Mouse (Mus musculus): Measurements from ENCODE around the gene Cyth3. TPM values are rescaled to one million over a fixed set of nuclear protein-coding genes. Genes with fewer than 3 reads are reported as not detected.

Gene Cyth3
- polyA plus RNA-seq, 1 experiment from 2014 or later = 48.4 TPM

DNA sequence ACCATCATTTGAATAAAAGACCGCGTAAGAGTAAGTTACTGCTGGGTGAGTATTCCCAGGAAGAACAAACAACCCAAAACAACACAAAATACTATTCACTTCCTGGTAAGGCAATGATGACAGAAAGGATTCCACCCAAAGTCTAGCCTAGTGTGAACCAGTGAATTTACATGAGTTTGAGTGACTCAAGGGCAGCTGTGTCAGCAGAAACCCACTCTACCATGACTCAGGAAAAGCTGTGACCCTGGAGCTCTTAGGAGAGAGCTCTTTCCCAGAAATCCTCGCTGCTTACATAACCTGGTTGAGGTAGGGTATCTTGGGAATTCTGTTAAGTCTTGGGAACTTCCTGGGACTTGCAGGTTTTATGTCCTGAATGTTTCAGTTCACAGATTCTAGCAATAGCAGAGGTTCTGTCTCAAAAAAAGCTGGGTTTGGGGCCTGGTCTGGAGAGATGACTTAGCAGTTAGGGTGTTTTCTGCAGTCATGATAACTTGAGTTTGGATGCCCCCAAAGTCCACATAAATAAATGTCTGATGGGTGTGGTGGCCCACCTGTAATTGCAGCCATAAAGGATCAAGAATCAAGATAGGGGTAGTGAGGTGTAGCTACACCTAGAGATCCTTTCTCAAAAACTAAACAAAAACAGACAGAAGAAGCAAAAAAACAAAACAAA is 5.5 kb upstream of the Cyth3 start:
- Histone ChIP-seq H3K27ac (no peak overlapping the region; the same call in 1 of the 2 replicates), H3K4me1 (peaks cover 34% of the 10 kb centered on the region)

DNA sequence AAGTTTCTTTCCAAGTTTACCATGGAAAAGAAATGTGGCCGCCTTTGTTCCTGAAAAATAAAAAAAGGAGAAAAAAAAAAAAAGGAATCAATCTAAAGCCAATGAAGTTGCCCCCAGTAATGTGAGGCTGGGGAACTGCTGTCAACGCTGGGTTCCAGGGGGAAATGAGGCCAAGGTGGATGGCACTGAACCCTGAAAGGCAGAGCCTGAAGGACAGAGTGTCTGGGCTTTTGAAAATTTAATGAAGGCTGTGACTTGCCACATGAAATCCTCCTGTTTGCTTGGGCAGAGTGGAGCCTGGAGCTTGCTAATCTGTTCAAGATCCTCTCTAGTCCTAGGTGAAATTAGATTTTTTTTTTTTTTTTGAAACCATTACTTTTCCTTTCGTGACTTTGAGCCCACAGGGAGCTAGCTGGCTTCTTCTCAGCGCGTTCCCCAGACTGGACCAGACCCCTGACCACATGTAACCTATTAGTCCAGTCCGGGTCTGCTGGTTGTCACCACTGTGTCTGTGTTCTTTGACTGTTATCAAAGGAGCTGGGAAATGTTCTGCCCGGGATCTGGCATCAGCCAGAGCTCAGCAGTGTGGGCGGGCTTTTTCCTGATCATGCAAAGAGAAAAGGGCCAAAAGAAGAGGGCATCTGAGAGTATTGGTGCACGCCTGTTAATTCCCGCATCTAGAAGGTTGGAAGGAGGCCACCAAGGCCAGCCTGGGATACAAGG is 4.6 kb upstream of the Cyth3 start:
- Histone ChIP-seq H3K4me3 (no peak overlapping the region), H3K9ac (no peak overlapping the region; the same call in 1 of the 2 replicates), H3K4me1 (peaks cover 38% of the 10 kb centered on the region), H3K27me3 (no peaks in the 10 kb centered on the region), H3K4me2 (peak overlapping the region; percentile 10; the same call in 1 of the 2 replicates), H3K9me3 (no peaks in the 10 kb centered on the region), H3K36me3 (no peaks in the 10 kb centered on the region), H3K27ac (peak overlapping the region; percentile 81)
- WGBS = 29% methylated on average over 10 of the region's 10 CpGs
- ATAC-seq (ENCODE audit: insufficient number of reproducible peaks, insufficient read depth, low FRiP score, low TSS enrichment, low read depth) = no peak

More for the DNA sequence above, 5.5 kb upstream of the Cyth3 start:
- no peak overlapping the region for H3K4me3 ChIP-seq
- 95% methylated on average over 3 of the region's 3 CpGs for WGBS
- no peak for ATAC-seq (ENCODE audit: insufficient number of reproducible peaks, insufficient read depth, low FRiP score, low TSS enrichment, low read depth)
- H3K4me2 ChIP-seq = no peak overlapping the region
- H3K36me3 ChIP-seq = no peaks in the 10 kb centered on the region
- H3K27me3 ChIP-seq = no peaks in the 10 kb centered on the region
- no peaks in the 10 kb centered on the region for H3K9me3 ChIP-seq
- H3K9ac ChIP-seq = no peak overlapping the region

DNA sequence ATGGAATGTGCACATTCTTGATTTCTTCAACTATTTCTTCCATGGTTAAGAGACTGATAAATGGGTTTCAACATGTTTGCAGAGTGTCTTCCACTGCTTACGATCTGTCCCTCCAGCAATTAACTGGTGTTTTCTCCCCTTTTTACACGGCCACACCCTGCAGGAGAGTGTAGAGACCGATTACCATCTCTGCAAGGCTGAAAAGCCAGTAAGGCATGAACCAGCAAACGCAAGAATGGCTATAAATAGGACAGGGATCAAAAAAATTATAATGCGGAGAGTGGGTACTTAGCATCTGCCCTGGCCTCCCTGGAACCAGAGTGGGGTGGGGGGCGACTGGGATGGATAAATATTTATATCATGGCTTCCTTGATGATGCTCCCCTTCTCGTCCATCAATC is 3.7 kb upstream of the Cyth3 start:
- Histone ChIP-seq H3K4me3 (no peak overlapping the region), H3K27ac (peak overlapping the region; percentile 81), H3K36me3 (no peaks in the 10 kb centered on the region), H3K4me2 (no peak overlapping the region), H3K9ac (no peak overlapping the region; the same call in 1 of the 2 replicates), H3K4me1 (peaks cover 42% of the 10 kb centered on the region), H3K27me3 (no peaks in the 10 kb centered on the region), H3K9me3 (no peaks in the 10 kb centered on the region)
- no peak for ATAC-seq (ENCODE audit: insufficient number of reproducible peaks, insufficient read depth, low FRiP score, low TSS enrichment, low read depth)
- WGBS = 49% methylated on average over 7 of the region's 7 CpGs

DNA sequence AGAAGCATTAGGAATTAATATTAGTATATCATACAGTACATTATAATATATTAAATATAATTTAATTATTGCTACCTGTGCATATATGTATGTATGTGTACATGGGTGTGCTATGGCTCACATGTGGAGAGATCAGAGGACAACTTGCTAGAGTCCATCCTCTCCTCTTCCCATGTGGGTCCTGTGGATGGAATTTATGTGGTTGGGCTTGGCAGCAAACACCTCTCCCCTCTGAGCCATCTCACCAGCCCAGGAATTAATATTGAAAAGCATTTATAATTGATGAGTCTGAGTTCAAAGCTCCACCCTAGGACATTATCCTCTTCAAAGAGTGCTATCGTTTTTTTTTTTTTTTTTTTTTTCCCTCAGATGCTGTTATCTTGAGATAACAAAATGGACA is 2.1 kb upstream of the Cyth3 start:
- no peak overlapping the region for H3K9ac ChIP-seq
- WGBS = 35% methylated on average over 1 of the region's 1 CpGs
- H3K27me3 ChIP-seq = no peaks in the 10 kb centered on the region
- no peak overlapping the region for H3K4me3 ChIP-seq
- H3K4me1 ChIP-seq = peaks cover 53% of the 10 kb centered on the region
- ATAC-seq (ENCODE audit: insufficient number of reproducible peaks, insufficient read depth, low FRiP score, low TSS enrichment, low read depth) = no peak
- H3K9me3 ChIP-seq = no peaks in the 10 kb centered on the region
- no peak overlapping the region for H3K27ac ChIP-seq
- no peak overlapping the region for H3K4me2 ChIP-seq
- no peaks in the 10 kb centered on the region for H3K36me3 ChIP-seq

DNA sequence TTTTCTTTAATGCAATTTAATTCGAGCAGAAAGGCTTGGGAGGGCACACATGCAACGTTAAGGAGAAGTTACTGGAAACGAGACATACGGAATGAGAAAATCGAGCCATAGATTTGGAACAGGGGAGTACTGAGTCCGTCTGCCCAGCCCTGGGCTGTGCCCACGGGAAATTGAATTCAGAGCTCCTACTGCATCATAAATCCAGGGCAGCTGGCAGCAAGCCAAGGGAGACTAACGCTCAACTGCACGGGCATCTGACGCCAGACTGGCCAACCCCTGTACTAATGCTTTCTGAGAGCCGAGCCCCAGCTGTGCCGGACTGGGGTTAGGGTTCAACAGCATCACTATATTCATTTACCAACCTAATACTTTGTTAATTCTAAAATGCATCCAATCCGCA is 1.3 kb upstream of the Cyth3 start:
- no peak overlapping the region for H3K27ac ChIP-seq
- H3K36me3 ChIP-seq = no peaks in the 10 kb centered on the region
- WGBS = 22% methylated on average over 13 of the region's 13 CpGs
- peaks cover 59% of the 10 kb centered on the region for H3K4me1 ChIP-seq
- no peaks in the 10 kb centered on the region for H3K27me3 ChIP-seq
- H3K4me2 ChIP-seq = no peak overlapping the region
- no peak for ATAC-seq (ENCODE audit: insufficient number of reproducible peaks, insufficient read depth, low FRiP score, low TSS enrichment, low read depth)
- no peak overlapping the region for H3K4me3 ChIP-seq
- no peak overlapping the region for H3K9ac ChIP-seq
- H3K9me3 ChIP-seq = no peaks in the 10 kb centered on the region

GRCm38 (mm10) chr5:143622623-143623150 is 440 bp downstream of the Cyth3 start:
- H3K27ac ChIP-seq = peak overlapping the region; percentile 85; the same call in 1 of the 2 replicates
- H3K36me3 ChIP-seq = no peaks in the 10 kb centered on the region
- H3K4me2 ChIP-seq = peak overlapping the region; percentile 89
- H3K9ac ChIP-seq = peak overlapping the region; percentile 85
- WGBS = under 1% methylated on average over 43 of the region's 48 CpGs
- peak overlapping the region; percentile 86 for H3K4me3 ChIP-seq
- H3K9me3 ChIP-seq = no peaks in the 10 kb centered on the region
- H3K27me3 ChIP-seq = no peaks in the 10 kb centered on the region
- peak; percentile 62 for ATAC-seq (ENCODE audit: insufficient number of reproducible peaks, insufficient read depth, low FRiP score, low TSS enrichment, low read depth)
- H3K4me1 ChIP-seq = peaks cover 60% of the 10 kb centered on the region

- Histone ChIP-seq H3K9me3 (no peaks in the 10 kb centered on the region), H3K4me3 (peak overlapping the region; percentile 86), H3K4me2 (peak overlapping the region; percentile 89), H3K36me3 (no peaks in the 10 kb centered on the region; the same call in 1 of the 2 replicates), H3K4me1 (peaks cover 52% of the 10 kb centered on the region), H3K27ac (no peak overlapping the region), H3K9ac (peak overlapping the region; percentile 85), H3K27me3 (no peaks in the 10 kb centered on the region)
- no peak for ATAC-seq (ENCODE audit: insufficient number of reproducible peaks, insufficient read depth, low FRiP score, low TSS enrichment, low read depth)
- WGBS = 23% methylated on average over 19 of the region's 19 CpGs
Measured at GRCm38 (mm10) chr5:143623356-143624295, 1.4 kb downstream of the Cyth3 start.

- peak overlapping the region; percentile 86; the same call in 1 of the 2 replicates for H3K4me3 ChIP-seq
- H3K4me2 ChIP-seq = peak overlapping the region; percentile 89
- no peaks in the 10 kb centered on the region for H3K27me3 ChIP-seq
- 50% methylated on average over 3 of the region's 3 CpGs for WGBS
- H3K4me1 ChIP-seq = peaks cover 48% of the 10 kb centered on the region
- ATAC-seq (ENCODE audit: insufficient number of reproducible peaks, insufficient read depth, low FRiP score, low TSS enrichment, low read depth) = no peak
- no peaks in the 10 kb centered on the region; the same call in 1 of the 2 replicates for H3K36me3 ChIP-seq
- H3K9me3 ChIP-seq = no peaks in the 10 kb centered on the region
- no peak overlapping the region for H3K9ac ChIP-seq
- H3K27ac ChIP-seq = no peak overlapping the region
Measured at GRCm38 (mm10) chr5:143624449-143624848, 2.2 kb downstream of the Cyth3 start.

- Histone ChIP-seq H3K27ac (0 out of 2 replicates have a peak overlapping the region, but pooled peaks have one; percentile 22), H3K4me2 (peak overlapping the region; percentile 39), H3K9me3 (no peaks in the 10 kb centered on the region), H3K36me3 (no peaks in the 10 kb centered on the region; the same call in 1 of the 2 replicates), H3K27me3 (no peaks in the 10 kb centered on the region), H3K4me3 (no peak overlapping the region), H3K9ac (no peak overlapping the region), H3K4me1 (peaks cover 47% of the 10 kb centered on the region)
- ATAC-seq (ENCODE audit: insufficient number of reproducible peaks, insufficient read depth, low FRiP score, low TSS enrichment, low read depth) = no peak
- WGBS = 55% methylated on average over 12 of the region's 12 CpGs
Measured at GRCm38 (mm10) chr5:143625497-143625896, 3.2 kb downstream of the Cyth3 start.

GRCm38 (mm10) chr5:143625940-143626588 is 3.8 kb downstream of the Cyth3 start:
- H3K4me2 ChIP-seq = peak overlapping the region; percentile 39
- H3K4me3 ChIP-seq = no peak overlapping the region
- H3K27me3 ChIP-seq = no peaks in the 10 kb centered on the region
- peak overlapping the region; percentile 22; the same call in 1 of the 2 replicates for H3K27ac ChIP-seq
- WGBS = 21% methylated on average over 11 of the region's 11 CpGs
- peaks cover 41% of the 10 kb centered on the region for H3K4me1 ChIP-seq
- no peaks in the 10 kb centered on the region for H3K9me3 ChIP-seq
- no peaks in the 10 kb centered on the region; the same call in 1 of the 2 replicates for H3K36me3 ChIP-seq
- ATAC-seq (ENCODE audit: insufficient number of reproducible peaks, insufficient read depth, low FRiP score, low TSS enrichment, low read depth) = no peak
- H3K9ac ChIP-seq = no peak overlapping the region

All from embryonic facial prominence, embryonic 13.5 days (tissue).